Comparison of ENCODE assay signal across 8 mouse cellular contexts in the genomic region with DNA sequence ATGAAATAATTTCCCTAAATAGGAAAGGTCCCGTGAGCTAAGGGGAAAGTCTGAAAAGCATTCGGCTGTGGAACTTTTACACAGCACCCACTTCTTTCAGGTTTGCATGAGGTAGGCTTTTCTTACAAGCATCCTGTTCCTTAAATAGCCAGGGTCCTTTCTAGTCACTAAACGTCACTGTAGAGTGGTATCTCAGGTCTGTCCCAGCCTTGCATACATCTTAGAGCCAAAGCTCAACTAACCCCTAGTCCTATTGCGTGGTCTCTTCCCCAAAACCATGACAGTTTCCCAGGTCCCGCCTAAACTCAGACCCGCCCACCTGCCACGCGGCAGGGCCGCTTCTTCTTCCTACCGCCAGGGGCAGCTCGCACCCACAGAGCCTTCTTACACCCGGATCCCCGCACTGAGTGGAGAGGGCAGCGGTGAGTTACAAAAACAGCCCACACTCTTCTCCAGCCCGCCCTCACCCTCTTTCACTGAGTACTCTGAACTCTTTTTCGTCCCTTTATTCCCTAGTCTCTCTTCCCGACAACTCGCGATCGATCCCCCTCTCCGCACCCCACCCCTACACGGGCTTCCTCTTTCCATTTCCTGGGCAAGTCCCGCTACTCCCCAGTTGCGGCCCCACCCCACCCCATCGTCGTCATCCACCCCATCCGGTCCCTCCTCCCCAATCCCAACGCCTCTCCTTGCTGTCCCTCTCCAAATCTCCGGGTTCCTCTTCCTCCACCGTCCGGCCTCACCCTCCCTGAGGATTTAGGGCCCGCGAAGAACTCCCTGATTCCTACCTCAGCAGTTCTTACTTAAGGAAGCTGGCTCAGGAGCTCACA. TPM values are rescaled to one million over a fixed set of nuclear protein-coding genes. Genes with fewer than 3 reads are reported as not detected.
A peak's percentile ranks its signal among the peaks of the same experiment; 100 is the strongest.
DNase-seq lines count a peak whose midpoint lies in the region; ATAC-seq and TF ChIP-seq lines count a peak whose summit lies in the region.

A gene (plus strand): TSS at position 170 of the 830 bp plus-strand sequence.

- DNase-seq in G1E (ENCODE audit: low spot score) = peak; percentile 98
- DNase-seq in c-Kit-positive CD71-positive TER-119-positive erythroid progenitor cells, embryonic 14.5 days (ENCODE audit: low spot score) = peak; percentile 73
- DNase-seq in heart, postnatal 10 days = peak; percentile 90 to 91
- peak; percentile 91 to 93 for DNase-seq in kidney, postnatal 36 days
- peak; percentile 86 for DNase-seq in thymus, postnatal 0 days (ENCODE audit: low spot score)

- H3K4me2 ChIP-seq in forebrain, embryonic 12.5 days = peak within 1 kb of the TSS; percentile 65
- peak within 1 kb of the TSS; percentile 62 for H3K4me2 ChIP-seq in lung, embryonic 16.5 days (ENCODE audit: low read depth, low read length)

- peak; percentile 62 for TF ChIP-seq CTCF in G1E (IDR thresholded peaks at IDR 0.05; ENCODE audit: low read depth, low read length)
- peak; percentile 88 for TF ChIP-seq CTCF in olfactory bulb, adult 2 months (IDR thresholded peaks at IDR 0.05; ENCODE audit: insufficient read depth, low read depth, low read length)

- H3K27me3 ChIP-seq in G1E (ENCODE audit: insufficient read depth, low read length) = peaks cover 9% of the 10 kb centered on the region
- H3K27me3 ChIP-seq in forebrain, embryonic 12.5 days = peaks cover 4% of the 10 kb centered on the region; the same call in 1 of the 2 replicates
- no peaks in the 10 kb centered on the region for H3K27me3 ChIP-seq in lung, embryonic 16.5 days (ENCODE audit: control insufficient read depth, insufficient read depth, low read depth, low read length)

- intact Hi-C loops in heart, postnatal 10 days (cut with DNase I) = loop anchor here (1.0 to 2.0 kb wide), 3 partner anchors 14 to 68 kb away; a partner anchor contains a TSS

- ATAC-seq in G1E (ENCODE audit: extremely low read depth, insufficient number of reproducible peaks, low FRiP score, poor library complexity, severe bottlenecking) = peak; percentile 88
- ATAC-seq in forebrain, embryonic 12.5 days (ENCODE audit: low FRiP score) = peak; percentile 89
- peak; percentile 93 for ATAC-seq in lung, embryonic 16.5 days (ENCODE audit: low read depth)

- peak within 1 kb of the TSS; percentile 69 for H3K9ac ChIP-seq in forebrain, embryonic 12.5 days
- H3K9ac ChIP-seq in lung, embryonic 16.5 days (ENCODE audit: low read length) = peak within 1 kb of the TSS; percentile 86

- H3K4me1 ChIP-seq in G1E (ENCODE audit: insufficient read depth, low read depth, low read length) = peaks cover 51% of the 10 kb centered on the region
- peaks cover 16% of the 10 kb centered on the region for H3K4me1 ChIP-seq in forebrain, embryonic 12.5 days
- peaks cover 19% of the 10 kb centered on the region for H3K4me1 ChIP-seq in lung, embryonic 16.5 days (replicated peaks; ENCODE audit: control insufficient read depth, insufficient read depth, low read length)
- peaks cover 6% of the 10 kb centered on the region; the same call in 1 of the 2 replicates for H3K4me1 ChIP-seq in olfactory bulb, adult 2 months (ENCODE audit: control insufficient read depth, insufficient read depth, low read length)

- H3K9me3 ChIP-seq in G1E (replicated peaks) = no peaks in the 10 kb centered on the region
- H3K9me3 ChIP-seq in forebrain, embryonic 12.5 days = no peaks in the 10 kb centered on the region
- H3K9me3 ChIP-seq in lung, embryonic 16.5 days (ENCODE audit: control insufficient read depth, low read length) = no peaks in the 10 kb centered on the region

- peaks cover 41% of the 10 kb centered on the region for H3K36me3 ChIP-seq in G1E (replicated peaks)
- peaks cover 5% of the 10 kb centered on the region; the same call in 1 of the 2 replicates for H3K36me3 ChIP-seq in forebrain, embryonic 12.5 days (replicated peaks)
- peaks cover 4% of the 10 kb centered on the region for H3K36me3 ChIP-seq in lung, embryonic 16.5 days (ENCODE audit: control insufficient read depth, insufficient read depth, low read length)

- WGBS in forebrain, embryonic 12.5 days = 5% methylated on average over 33 of the region's 33 CpGs
- WGBS in lung, embryonic 16.5 days = 2% methylated on average over 33 of the region's 33 CpGs
- 6% methylated on average over 33 of the region's 33 CpGs for WGBS in olfactory bulb, adult 2 months

- TF ChIP-seq POLR2A in olfactory bulb, adult 2 months (IDR thresholded peaks at IDR 0.05; ENCODE audit: insufficient read depth, low read depth, low read length) = no peak

- no peak within 1 kb of the TSS; the same call in 1 of the 2 replicates for H3K27ac ChIP-seq in forebrain, embryonic 12.5 days
- peak within 1 kb of the TSS; percentile 95 for H3K27ac ChIP-seq in lung, embryonic 16.5 days (ENCODE audit: low read length)
- H3K27ac ChIP-seq in olfactory bulb, adult 2 months (ENCODE audit: insufficient read depth, low read depth, low read length) = no peak within 1 kb of the TSS

- H3K4me3 ChIP-seq in G1E (ENCODE audit: low read depth, low read length) = peak within 1 kb of the TSS; percentile 72
- H3K4me3 ChIP-seq in forebrain, embryonic 12.5 days (replicated peaks) = peak within 1 kb of the TSS; percentile 48
- H3K4me3 ChIP-seq in lung, embryonic 16.5 days (ENCODE audit: low read length) = peak within 1 kb of the TSS; percentile 55
- peak within 1 kb of the TSS; percentile 51 for H3K4me3 ChIP-seq in olfactory bulb, adult 2 months (ENCODE audit: insufficient read depth, low read depth, low read length)

RNA-seq across cellular contexts. Expression of the gene that starts here (rescaled TPM):
- 7.5 and 8.1 TPM in 2 replicates for total RNA-seq in G1E (2014; fragmentation: Nextera tagmentation)
- 9.0 and 10.0 TPM in 2 replicates for total RNA-seq in G1E (2017)
- polyA plus RNA-seq in G1E (2012) = 5.6 and 6.7 TPM in 2 replicates
- polyA plus RNA-seq in forebrain, embryonic 12.5 days (2016; fragmentation: Nextera tagmentation; extraction: Ambion mirVana) = 12.7 and 12.9 TPM in 2 replicates
- total RNA-seq in heart, postnatal 10 days (2021) = 1 to 10 TPM; 7.7 to 8.6 TPM
- 20.5 and 23.4 TPM in 2 replicates for polyA plus RNA-seq in lung, embryonic 16.5 days (2015; fragmentation: Nextera tagmentation; extraction: Ambion mirVana)
- polyA plus RNA-seq in olfactory bulb, adult 2 months (2012; ENCODE audit: insufficient read depth, insufficient read length, low replicate concordance, missing spikeins) = not detected in 2 replicates
- polyA plus RNA-seq in thymus, postnatal 0 days (2015; fragmentation: Nextera tagmentation; extraction: Ambion mirVana) = 15.5 and 18.6 TPM in 2 replicates
